Mouse (Mus musculus) spleen, postnatal 14 days (tissue): ENCODE data around the gene Stat6.

Source experiments
- DNase-seq, 2 experiments: peaks; one replicate each; pipeline ENCODE4 v3.0.0; 2021 to 2022; ENCODE audit warnings: low spot score in 2 of 2

Gene Stat6

DNA sequence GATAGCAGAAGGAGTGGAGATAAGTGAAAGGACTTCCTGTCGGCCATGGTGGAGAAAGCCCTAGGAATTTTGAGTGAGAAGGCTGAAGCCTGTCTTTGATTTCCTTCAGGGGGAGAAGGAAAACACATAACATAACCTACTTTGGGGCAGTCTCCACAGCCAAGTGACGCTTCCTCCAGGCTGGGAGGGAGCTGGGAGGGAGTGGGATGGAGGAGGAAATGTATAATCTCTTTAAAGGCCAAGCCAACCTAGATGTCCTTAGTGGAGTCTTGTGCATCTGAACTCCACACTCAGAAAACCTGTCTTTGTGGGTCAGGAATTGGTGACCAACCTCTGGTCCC is 27.8 kb upstream of the Stat6 start:
- no peak for DNase-seq

DNA sequence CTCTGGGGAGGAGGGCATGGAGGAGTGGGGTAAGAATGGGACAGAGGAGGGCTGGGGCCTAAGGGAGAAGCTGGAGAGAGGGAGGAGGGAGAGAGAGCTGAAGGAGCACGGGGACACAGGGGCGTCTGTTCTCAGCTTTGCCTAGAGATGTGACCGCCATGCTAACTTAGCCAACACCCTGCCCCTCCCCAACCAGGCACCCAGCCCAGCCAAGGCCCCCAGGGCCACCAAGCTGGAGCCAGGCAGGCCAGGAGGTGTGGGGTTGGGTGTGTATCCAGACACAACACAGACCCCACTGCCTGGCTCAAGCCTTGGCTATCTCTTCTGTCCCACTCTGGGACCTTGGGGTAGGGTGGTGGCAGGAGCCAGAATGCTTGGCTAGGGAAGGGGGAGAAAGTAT is 27.2 kb upstream of the Stat6 start:
- DNase-seq, result no peak

DNA sequence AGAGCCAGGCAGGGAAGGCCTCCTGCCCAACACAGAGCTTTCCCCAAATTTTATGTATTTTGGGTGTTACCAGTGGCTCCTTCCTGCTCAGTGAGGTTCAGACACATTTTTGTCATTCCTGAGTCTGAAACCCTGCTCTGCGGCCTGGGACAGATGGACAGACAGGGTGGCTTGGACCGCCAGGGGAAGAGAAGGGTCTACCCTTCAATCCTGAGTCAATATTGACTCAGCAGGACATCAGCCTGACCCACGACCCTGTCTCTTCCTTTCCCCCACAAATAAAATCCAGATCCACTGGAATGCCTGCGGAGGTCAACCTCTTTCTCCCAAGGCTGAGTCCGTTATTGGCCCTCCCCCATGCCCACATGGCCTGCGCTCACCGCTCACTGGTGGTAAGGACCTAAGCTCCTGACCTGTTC is 26.5 kb upstream of the Stat6 start:
- no peak for DNase-seq

- DNase-seq, result no peak
Measured at GRCm38 (mm10) chr10:127617294-127617693, 25.5 kb upstream of the Stat6 start.

- DNase-seq, result no peak
Measured at GRCm38 (mm10) chr10:127618173-127618572, 24.6 kb upstream of the Stat6 start.

- DNase-seq, result no peak
Measured at GRCm38 (mm10) chr10:127619119-127619721, 23.6 kb upstream of the Stat6 start.

DNA sequence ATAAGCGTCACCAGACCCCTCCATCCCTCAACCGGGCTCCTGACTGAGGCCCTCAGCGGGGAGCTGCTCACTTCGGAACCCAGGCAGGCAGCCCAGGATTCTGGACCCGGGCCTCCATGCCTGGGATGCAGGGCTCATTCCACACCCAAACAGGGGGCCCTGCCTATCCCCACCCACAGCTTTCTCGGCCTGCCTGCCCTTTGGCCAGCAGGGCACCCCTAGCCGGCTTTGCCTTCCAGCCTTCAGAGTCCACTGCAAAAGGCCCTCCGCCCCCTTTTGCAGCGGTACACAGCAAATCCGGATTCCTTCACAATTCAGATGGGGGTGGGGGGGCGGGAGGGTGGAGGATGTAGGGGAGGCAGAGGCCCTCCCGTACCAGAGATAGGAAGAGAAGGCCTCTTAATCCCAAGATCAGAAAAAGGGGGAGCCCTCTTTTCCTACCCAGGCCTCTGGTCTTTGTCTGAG is 22.8 kb upstream of the Stat6 start:
- DNase-seq, result no peak

DNA sequence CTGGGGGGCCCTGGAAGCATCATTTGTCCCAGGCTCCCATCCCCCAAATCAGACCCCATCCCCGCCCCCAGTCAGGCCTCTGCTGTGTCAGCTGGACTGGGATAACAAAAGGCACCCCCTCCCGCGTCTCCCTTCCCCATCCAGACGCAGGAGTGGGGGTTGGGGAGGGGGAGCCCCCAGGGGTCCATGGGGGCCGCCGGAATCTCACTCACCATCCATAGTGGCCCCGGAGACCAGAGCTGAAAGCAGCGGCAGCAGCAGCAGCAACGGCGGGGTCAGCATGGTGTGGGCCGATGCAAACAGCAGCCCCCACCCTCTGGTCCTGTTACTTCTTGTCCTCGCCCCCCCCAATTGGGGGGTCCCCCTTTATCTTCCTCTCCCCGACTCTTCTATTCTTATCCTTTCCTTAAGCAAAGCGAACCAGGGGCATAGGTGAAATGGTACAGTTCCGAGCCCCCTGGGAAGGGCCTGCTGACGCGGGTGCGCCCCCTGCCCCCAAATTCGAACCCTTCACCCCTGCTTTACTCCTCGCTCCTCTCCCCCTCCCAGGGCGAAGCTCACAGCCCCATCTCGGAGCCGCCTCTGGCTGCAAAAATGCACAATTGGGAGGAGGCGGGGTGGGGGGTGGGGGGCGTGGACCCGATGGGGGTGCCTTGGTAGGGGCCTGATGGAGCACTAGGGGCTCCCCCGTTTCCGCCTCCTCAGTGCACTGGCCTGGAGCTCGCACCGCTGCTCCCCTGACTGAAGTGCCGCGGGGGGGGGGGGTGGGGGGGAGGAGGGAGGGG is 22.2 kb upstream of the Stat6 start, which contains the start of gene Lrp1:
TSS of gene Lrp1 (minus strand) at position 743 of the 785 bp plus-strand sequence.
- no peak for DNase-seq

- DNase-seq, result no peak
Measured at GRCm38 (mm10) chr10:127621191-127622056, 21.4 kb upstream of the Stat6 start.

DNA sequence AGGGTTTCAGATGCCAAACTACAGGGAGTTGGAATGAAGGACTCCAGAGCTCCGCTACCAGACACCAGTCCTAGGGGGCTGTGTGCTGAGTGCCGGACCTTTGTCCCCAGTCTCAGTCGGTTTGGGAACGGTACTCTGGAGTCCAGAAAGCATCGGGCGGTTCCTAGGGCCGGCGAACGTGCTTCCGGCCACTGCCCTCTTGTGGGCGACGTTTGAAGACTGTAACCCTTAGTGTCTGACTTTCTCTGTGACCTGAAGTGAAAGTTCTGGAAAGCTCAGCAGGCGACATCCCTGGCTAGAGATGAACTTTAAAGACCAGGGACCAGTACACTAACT is 20.8 kb upstream of the Stat6 start:
- DNase-seq, result peak in 1 of 2 experiments; percentile 32

DNA sequence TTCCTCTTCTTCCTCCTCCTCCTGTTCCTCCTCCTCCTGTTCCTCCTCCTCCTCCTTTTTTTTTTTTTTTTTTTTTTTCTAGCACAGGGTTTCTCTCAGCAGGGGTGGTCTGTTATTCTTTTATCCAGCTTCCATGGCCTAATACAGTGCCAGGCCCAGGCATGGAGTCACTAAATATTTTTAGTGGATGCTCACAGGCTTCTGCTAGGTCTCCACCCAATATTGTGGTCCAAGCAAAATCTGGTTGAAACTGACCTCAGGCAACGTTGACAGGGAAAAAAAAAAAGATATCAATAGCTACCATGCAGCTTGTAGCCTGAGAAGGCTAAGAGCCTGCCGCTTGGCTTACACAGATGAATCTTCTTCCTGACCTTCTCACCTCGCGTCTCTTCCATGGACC is 20.1 kb upstream of the Stat6 start:
- no peak for DNase-seq

- DNase-seq, result no peak
Measured at GRCm38 (mm10) chr10:127623439-127624216, 19.2 kb upstream of the Stat6 start.

DNA sequence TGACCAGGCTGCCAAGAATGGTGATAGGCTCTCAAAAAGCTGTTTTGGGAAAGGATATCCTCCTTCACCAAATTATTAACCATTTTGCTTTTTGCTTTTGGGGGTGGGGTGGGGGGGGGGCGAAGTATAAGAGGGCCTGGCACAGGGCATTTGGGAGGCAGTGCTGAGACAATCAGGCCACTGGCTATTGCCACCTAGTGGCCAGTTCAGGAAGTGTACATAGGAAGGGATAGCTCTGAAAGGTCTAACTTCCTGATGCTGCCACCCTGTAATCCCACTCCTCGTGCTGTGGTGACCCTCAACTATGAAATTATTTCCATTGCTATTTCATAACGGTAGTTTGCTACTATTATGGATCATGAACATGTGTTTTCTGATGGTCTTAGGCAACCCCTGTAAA is 16.4 kb upstream of the Stat6 start:
- DNase-seq, result peak in 1 of 2 experiments; percentile 40

DNA sequence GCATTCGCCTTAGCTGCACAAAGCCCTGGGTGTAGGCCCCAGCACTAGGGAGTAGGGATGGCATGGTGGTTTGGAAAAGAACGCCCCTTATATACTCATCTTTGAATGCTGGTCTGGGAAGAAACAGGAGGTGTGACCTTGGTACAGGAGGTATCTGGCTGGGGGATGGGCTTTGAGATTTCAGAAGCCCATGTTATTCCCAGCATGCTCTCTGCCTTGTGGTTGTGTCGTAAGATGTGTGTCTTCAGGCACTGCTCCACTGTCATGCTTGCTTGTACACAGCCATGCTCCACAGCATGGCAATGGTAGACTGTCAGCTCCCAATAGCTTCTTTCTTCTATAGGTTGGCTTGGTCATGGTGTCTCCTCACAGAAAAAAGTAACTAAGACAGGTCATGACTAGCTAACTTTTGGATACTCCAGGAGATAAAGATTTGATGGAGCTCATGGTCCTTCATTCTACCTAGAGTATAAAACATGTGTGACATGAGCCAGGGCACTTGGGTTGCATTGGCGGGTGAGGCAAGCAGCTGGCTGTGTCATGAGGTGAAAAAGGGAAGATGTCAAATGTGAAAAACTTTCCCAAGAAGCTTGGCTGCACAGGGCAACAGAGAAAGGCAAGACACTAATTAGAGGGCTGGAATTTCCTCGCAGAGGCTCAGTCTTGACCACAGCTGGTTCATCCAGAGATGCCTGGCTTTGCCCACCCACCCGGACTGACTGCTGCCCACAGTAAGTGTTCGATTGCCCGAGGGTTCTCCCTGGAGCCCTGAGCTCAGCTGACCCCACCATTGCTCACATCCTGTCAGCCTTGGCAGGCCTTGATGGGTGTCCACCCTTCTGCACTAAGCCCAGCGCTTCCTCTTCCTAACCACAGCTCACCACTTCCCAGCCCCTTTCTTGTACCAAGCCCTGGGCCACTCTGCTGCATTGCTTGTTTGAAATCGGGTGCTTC is 11.2 kb upstream of the Stat6 start:
- no peak for DNase-seq

DNA sequence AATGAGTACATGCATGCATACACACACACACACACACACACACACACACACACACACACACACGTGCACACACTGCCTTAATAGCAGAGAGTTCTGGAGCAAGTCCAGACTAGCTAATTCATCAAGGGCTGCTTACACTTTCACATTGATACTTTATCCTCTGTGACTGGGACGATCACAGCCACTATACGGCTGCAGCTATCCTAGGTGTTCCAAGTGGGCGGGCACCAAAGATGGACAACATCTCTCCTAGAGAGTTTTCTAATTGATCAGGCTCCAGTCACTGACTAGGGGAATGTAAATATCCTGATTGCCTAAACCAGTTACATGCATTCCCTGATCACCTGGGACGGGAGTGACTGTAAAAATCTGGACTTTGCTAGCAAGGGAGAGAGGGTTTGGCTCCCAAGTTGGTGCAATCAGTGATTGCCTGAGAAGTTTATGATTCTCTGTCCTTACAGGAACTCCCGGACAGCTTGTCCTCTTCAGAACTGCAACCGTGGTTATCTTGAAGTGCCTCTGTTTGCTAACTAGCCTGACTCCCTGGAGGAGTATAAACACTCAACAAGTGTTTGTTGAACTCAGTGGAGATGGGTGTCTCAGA is 10.0 kb upstream of the Stat6 start:
- no peak for DNase-seq

DNA sequence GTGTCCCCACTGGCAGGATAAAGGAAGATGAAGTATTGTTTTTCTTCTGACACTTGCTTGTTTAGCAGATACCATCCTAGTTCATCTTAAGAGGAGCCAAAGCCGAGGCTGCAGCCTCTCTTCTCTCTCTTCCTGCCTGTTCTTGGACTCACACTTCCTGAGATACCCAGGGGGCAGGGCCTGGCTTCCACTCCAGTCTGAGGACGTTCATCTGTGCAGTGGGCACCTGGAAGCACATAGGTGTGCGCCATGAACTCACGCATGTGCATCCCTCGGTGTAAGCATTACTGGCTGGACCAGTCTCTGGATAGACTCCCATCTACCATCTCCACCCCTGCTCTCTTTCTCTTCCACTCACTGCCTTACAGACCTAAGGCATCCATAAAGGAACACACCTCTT is 2.4 kb upstream of the Stat6 start:
- no peak for DNase-seq

GRCm38 (mm10) chr10:127641861-127642771 is 670 bp upstream of the Stat6 start:
- peak; percentile 80 to 88 for DNase-seq

DNA sequence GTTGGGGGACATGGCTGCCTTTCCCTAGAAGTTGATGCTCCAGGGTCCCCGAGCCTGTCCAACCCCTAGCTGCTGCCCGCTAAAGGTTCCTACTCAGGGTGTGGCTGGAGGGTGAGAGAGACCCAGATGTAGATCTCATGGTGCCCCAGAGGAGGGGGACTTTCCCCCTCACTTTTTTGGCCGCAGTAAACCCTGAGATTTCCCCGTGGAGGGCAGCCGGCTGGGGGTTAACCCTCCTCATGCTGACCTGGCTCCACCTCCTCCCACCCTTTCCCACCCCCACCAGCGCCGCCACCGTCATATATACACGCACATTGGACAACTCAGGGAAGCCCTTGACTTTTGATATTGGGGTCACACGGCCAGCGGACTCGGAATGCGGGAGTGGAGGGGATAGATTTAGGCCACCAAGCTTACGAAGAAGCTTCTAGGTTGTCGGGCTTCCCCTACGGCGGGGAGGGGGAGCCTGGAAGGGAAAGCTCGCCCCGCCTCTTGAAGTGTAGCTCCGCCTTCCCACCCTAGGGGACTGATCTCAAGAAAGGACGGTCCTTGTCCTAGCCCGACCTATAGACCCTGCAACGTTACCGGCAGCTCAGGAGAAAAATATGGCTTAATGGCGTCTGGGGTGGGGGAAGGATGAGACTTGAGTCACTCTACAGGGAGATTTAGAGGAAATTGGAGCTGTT is 910 bp downstream of the Stat6 start:
- DNase-seq, result peak; percentile 60 to 71

DNA sequence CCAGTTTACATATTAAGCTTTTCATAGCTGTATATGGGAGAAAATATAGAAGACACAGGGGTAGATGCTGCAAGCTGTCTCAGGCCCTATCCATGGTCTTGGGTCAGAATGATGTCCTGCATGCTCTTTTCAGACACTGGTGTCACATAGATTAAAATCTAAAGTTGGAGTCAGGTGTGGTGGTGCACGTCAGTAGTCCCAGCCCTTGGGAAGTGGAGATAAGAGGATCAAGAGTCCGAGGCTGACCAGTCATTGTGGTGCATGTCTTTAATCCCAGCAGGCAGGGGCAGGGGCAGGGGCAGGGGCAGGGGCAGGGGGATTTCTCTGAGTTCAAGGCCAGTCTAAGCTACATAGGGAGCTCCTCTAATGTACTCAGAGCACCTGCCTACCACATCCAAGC is 3.0 kb downstream of the Stat6 start:
- DNase-seq, result no peak
